ENCODE assay signal across 17 mouse cellular contexts in the genomic region with DNA sequence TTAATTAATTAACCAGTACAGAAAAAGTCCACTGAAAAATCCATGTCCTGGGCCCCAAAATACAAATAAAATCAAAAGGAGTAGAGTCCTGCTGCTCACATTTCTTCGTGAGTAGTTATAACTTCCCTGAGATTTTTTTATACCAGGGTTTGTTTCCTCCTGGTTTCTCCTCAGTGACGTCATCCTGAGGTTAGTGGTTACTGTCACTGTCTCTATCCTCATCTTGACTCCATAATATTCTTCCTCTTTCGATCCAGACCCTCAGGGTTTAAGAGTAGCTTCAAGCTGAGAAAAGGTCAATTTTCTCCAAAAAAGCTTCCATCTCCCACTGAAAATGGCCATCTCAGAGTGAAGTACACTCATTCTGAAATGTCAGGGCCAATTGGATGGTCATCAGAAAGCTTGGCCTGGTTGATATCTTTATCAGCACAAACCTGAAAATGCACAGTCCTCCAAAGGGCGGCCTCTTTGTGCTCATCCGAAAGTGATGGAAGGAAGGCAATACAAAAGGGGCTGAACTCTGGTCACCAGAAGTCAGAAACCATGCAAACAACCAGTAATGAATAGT.
DNase-seq lines count a peak whose midpoint lies in the region; ATAC-seq lines count a peak whose summit lies in the region.
"Had no signal": no experiment of that assay in that cellular context is flagged by ENCODE, and none has a peak within 500 bp of the region (broad histone marks: within the 10 kb centered on the region; RNA-seq: fewer than 3 reads in every experiment).

No protein-coding gene starts in this region.

- peak; percentile 65 for DNase-seq in adrenal gland, adult 2 months
- DNase-seq in adrenal gland, postnatal 25 days: no peak
- DNase-seq in adrenal gland, postnatal 14 days: peak; percentile 44
- DNase-seq in frontal cortex, postnatal 14 days (ENCODE audit: low spot score in 2 of 2): no peak
- no peak for DNase-seq in kidney, postnatal 36 days
- DNase-seq in embryo, embryonic 11 days: no peak
- DNase-seq: B cell, adult 2 months; cerebellum, adult 18-20 months; cerebellum, adult 9-10 months; cerebellum, postnatal 14 days; gastrocnemius, postnatal 10 days; gastrocnemius, postnatal 36 days; heart, adult 11 months; kidney, adult 11 months had no signal

- peak; percentile 74 for ATAC-seq in granulocyte monocyte progenitor cell, adult 5-6 weeks (replicated peaks; ENCODE audit: poor library complexity, severe bottlenecking)
- ATAC-seq: forebrain, embryonic 15.5 days; Patski had no signal

Comparison
In these comparisons a context has a peak if more than half of its experiments do, and no peak if none do; other contexts are left out.
1. DNase-seq: peak in adrenal gland, adult 2 months (single experiment) and adrenal gland, postnatal 14 days (single experiment); none in adrenal gland, postnatal 25 days (single experiment), frontal cortex, postnatal 14 days (0 of 2), kidney, postnatal 36 days (0 of 2) and embryo, embryonic 11 days (single experiment).